Mouse (Mus musculus) hindbrain, embryonic 11.5 days (tissue): ENCODE results near the gene Slc25a18. TPM values are rescaled to one million over a fixed set of nuclear protein-coding genes. Genes with fewer than 3 reads are reported as not detected.

Experiments
- ATAC-seq: fragments of 200-750 bp; cut with Nextera tagmentation; 2 replicates; pipeline ENCODE4 v1.8.0; 2017; ENCODE audit warnings: mild to moderate bottlenecking, moderate TSS enrichment, moderate library complexity; ENCODE audit not compliant: low FRiP score
- DNase-seq: peaks from one replicate; pipeline ENCODE4 v3.0.0-alpha.2; 2015; ENCODE audit warnings: low spot score
- H3K27ac ChIP-seq: fragments of 300-500 bp; sonication (generic); 2 replicates; pipeline ENCODE4 v1.5.1; 2014; ENCODE audit warnings: mild to moderate bottlenecking, low read depth, low read length
- H3K27me3 ChIP-seq: fragments of 300-500 bp; sonication (generic); 2 replicates; pipeline ENCODE4 v1.6.1; 2014; ENCODE audit warnings: mild to moderate bottlenecking, low read length, moderate library complexity, mixed read lengths; ENCODE audit not compliant: control insufficient read depth, insufficient read depth
- H3K36me3 ChIP-seq: fragments of 300-500 bp; sonication (generic); 2 replicates; pipeline ENCODE4 v1.6.1; 2014; ENCODE audit warnings: mild to moderate bottlenecking, low read length, moderate library complexity, mixed read lengths; ENCODE audit not compliant: control insufficient read depth, insufficient read depth
- H3K4me1 ChIP-seq: fragments of 300-500 bp; sonication (generic); replicated peaks from 2 replicates; pipeline ENCODE4 v1.6.1; 2014; ENCODE audit warnings: low read length, mixed read lengths; ENCODE audit not compliant: control insufficient read depth, insufficient read depth
- H3K4me2 ChIP-seq: fragments of 300-500 bp; sonication (generic); replicated peaks from 2 replicates; pipeline ENCODE4 v1.6.1; 2014; ENCODE audit warnings: mild to moderate bottlenecking, low read depth, low read length
- H3K4me3 ChIP-seq: fragments of 300-500 bp; sonication (generic); 2 replicates; pipeline ENCODE4 v1.5.1; 2014; ENCODE audit warnings: low read depth, low read length
- H3K9ac ChIP-seq: fragments of 300-500 bp; sonication (generic); 2 replicates; pipeline ENCODE4 v1.6.1; 2014; ENCODE audit warnings: low read depth, low read length
- H3K9me3 ChIP-seq: fragments of 300-500 bp; sonication (generic); 2 replicates; pipeline ENCODE4 v1.6.1; 2016; ENCODE audit warnings: low read length; ENCODE audit not compliant: control insufficient read depth
- WGBS: fragments of 180-500 bp; shearing (Covaris S2); extraction: QIAGEN DNeasy Blood & Tissue Kit; methylation state at CpG from one replicate; pipeline ENCODE4 v1.1.7; 2014; 5-methylcytosine and 5-hydroxymethylcytosine counted together
- polyA plus RNA-seq: library from polyadenylated mRNA; unstranded; fragments of >200 nt; fragmentation: Nextera tagmentation; extraction: Ambion mirVana; gene quantifications from 2 replicates; pipeline ENCODE4 v1.2.1, GENCODE M21; 2014

The Slc25a18 gene
- polyA plus RNA-seq, 1 experiment from 2014 or later: 2.3 TPM

- Histone ChIP-seq H3K4me2 (no peak overlapping the region), H3K9me3 (no peaks in the 10 kb centered on the region), H3K36me3 (no peaks in the 10 kb centered on the region), H3K27ac (no peak overlapping the region), H3K4me1 (no peaks in the 10 kb centered on the region), H3K27me3 (no peaks in the 10 kb centered on the region), H3K4me3 (no peak overlapping the region), H3K9ac (no peak overlapping the region)
- DNase-seq: peak; percentile 23
- no peak for ATAC-seq
Observed at GRCm38 (mm10) chr6:120788904-120789303, 15.5 kb downstream of the Slc25a18 start.

- no peak overlapping the region for H3K27ac ChIP-seq
- H3K4me1 ChIP-seq: no peaks in the 10 kb centered on the region
- DNase-seq (no peak), ATAC-seq (no peak)
- H3K4me2 ChIP-seq: no peak overlapping the region
- H3K9ac ChIP-seq: no peak overlapping the region
- 86% methylated on average over 11 of the region's 11 CpGs for WGBS
- no peak overlapping the region for H3K4me3 ChIP-seq
- H3K27me3 ChIP-seq: no peaks in the 10 kb centered on the region
- no peaks in the 10 kb centered on the region for H3K9me3 ChIP-seq
- H3K36me3 ChIP-seq: no peaks in the 10 kb centered on the region
Observed at GRCm38 (mm10) chr6:120790153-120790552, 16.8 kb downstream of the Slc25a18 start.

GRCm38 (mm10) chr6:120790717-120791116 is 17.3 kb downstream of the Slc25a18 start:
- H3K4me3 ChIP-seq: no peak overlapping the region
- no peak overlapping the region for H3K27ac ChIP-seq
- DNase-seq (no peak), ATAC-seq (no peak)
- no peaks in the 10 kb centered on the region for H3K27me3 ChIP-seq
- H3K36me3 ChIP-seq: peaks cover 3% of the 10 kb centered on the region; the same call in 1 of the 2 replicates
- H3K9ac ChIP-seq: no peak overlapping the region
- no peak overlapping the region for H3K4me2 ChIP-seq
- no peaks in the 10 kb centered on the region; the same call in 1 of the 2 replicates for H3K4me1 ChIP-seq
- H3K9me3 ChIP-seq: no peaks in the 10 kb centered on the region
- WGBS: 78% methylated on average over 5 of the region's 5 CpGs

GRCm38 (mm10) chr6:120792947-120793346 is 19.6 kb downstream of the Slc25a18 start:
- H3K9ac ChIP-seq: no peak overlapping the region
- no peaks in the 10 kb centered on the region; the same call in 1 of the 2 replicates for H3K4me1 ChIP-seq
- ATAC-seq: no peak
- H3K4me2 ChIP-seq: no peak overlapping the region
- WGBS: 88% methylated on average over 8 of the region's 8 CpGs
- H3K27me3 ChIP-seq: no peaks in the 10 kb centered on the region
- no peaks in the 10 kb centered on the region for H3K9me3 ChIP-seq
- no peak for DNase-seq
- no peak overlapping the region for H3K4me3 ChIP-seq
- peaks cover 9% of the 10 kb centered on the region for H3K36me3 ChIP-seq
- no peak overlapping the region for H3K27ac ChIP-seq

- Histone ChIP-seq H3K4me3 (no peak overlapping the region), H3K27ac (no peak overlapping the region), H3K27me3 (no peaks in the 10 kb centered on the region), H3K36me3 (peaks cover 11% of the 10 kb centered on the region), H3K9me3 (no peaks in the 10 kb centered on the region), H3K4me2 (no peak overlapping the region), H3K4me1 (no peaks in the 10 kb centered on the region; the same call in 1 of the 2 replicates), H3K9ac (no peak overlapping the region)
- ATAC-seq (no peak), DNase-seq (no peak)
- 84% methylated on average over 5 of the region's 5 CpGs for WGBS
Observed at GRCm38 (mm10) chr6:120795422-120796086, 22.2 kb downstream of the Slc25a18 start.

GRCm38 (mm10) chr6:120796111-120796510 is 22.7 kb downstream of the Slc25a18 start:
- Histone ChIP-seq H3K27me3 (no peaks in the 10 kb centered on the region), H3K4me2 (no peak overlapping the region), H3K9me3 (no peaks in the 10 kb centered on the region), H3K4me3 (no peak overlapping the region), H3K4me1 (no peaks in the 10 kb centered on the region; the same call in 1 of the 2 replicates), H3K27ac (no peak overlapping the region), H3K9ac (no peak overlapping the region), H3K36me3 (peaks cover 11% of the 10 kb centered on the region)
- ATAC-seq: no peak
- DNase-seq: no peak
- 91% methylated on average over 2 of the region's 2 CpGs for WGBS

- no peaks in the 10 kb centered on the region for H3K9me3 ChIP-seq
- no peaks in the 10 kb centered on the region; the same call in 1 of the 2 replicates for H3K4me1 ChIP-seq
- WGBS: 94% methylated on average over 7 of the region's 7 CpGs
- H3K27me3 ChIP-seq: no peaks in the 10 kb centered on the region
- ATAC-seq: no peak
- H3K4me2 ChIP-seq: no peak overlapping the region
- no peak overlapping the region for H3K9ac ChIP-seq
- DNase-seq: no peak
- H3K36me3 ChIP-seq: peaks cover 11% of the 10 kb centered on the region
- H3K27ac ChIP-seq: no peak overlapping the region
- H3K4me3 ChIP-seq: no peak overlapping the region
Observed at GRCm38 (mm10) chr6:120798019-120798418, 24.6 kb downstream of the Slc25a18 start.

- Histone ChIP-seq H3K27ac (no peak overlapping the region), H3K4me2 (no peak overlapping the region), H3K4me1 (no peaks in the 10 kb centered on the region; the same call in 1 of the 2 replicates), H3K9ac (no peak overlapping the region), H3K36me3 (peaks cover 11% of the 10 kb centered on the region), H3K4me3 (no peak overlapping the region), H3K9me3 (no peaks in the 10 kb centered on the region), H3K27me3 (no peaks in the 10 kb centered on the region)
- no peak for ATAC-seq
- DNase-seq: no peak
- WGBS: 91% methylated on average over 4 of the region's 4 CpGs
Observed at GRCm38 (mm10) chr6:120798905-120799304, 25.5 kb downstream of the Slc25a18 start.

GRCm38 (mm10) chr6:120799581-120800041 is 26.2 kb downstream of the Slc25a18 start:
- H3K9me3 ChIP-seq: no peaks in the 10 kb centered on the region
- no peaks in the 10 kb centered on the region for H3K27me3 ChIP-seq
- no peak for ATAC-seq
- WGBS: 93% methylated on average over 4 of the region's 4 CpGs
- no peak overlapping the region for H3K27ac ChIP-seq
- DNase-seq: no peak
- H3K36me3 ChIP-seq: peaks cover 11% of the 10 kb centered on the region
- no peak overlapping the region for H3K4me2 ChIP-seq
- H3K4me1 ChIP-seq: no peaks in the 10 kb centered on the region; the same call in 1 of the 2 replicates
- H3K4me3 ChIP-seq: no peak overlapping the region
- H3K9ac ChIP-seq: no peak overlapping the region
